Mouse (Mus musculus): ENCODE results near the gene 4921507P07Rik.
"Not testable (repeated sequence)": the region's sequence is repeated elsewhere in the genome, so short reads cannot be mapped to it uniquely, and the experiment has no call there.

Gene 4921507P07Rik

GRCm38 (mm10) chr6:50596301-50597211, at the start of gene 4921507P07Rik:
Gene 4921507P07Rik, minus strand, starts transcription at chr6:50596632.
- peak; percentile 73 for DNase-seq (ENCODE audit: low read depth)

- peak; percentile 21 for DNase-seq (ENCODE audit: low read depth)
These were observed 48.3 kb upstream of the 4921507P07Rik start for GRCm38 (mm10) chr6:50644701-50645100.

GRCm38 (mm10) chr6:50641898-50642297, 45.5 kb upstream of the 4921507P07Rik start:
- DNase-seq (ENCODE audit: low read depth) = no peak

GRCm38 (mm10) chr6:50640377-50640776, 43.9 kb upstream of the 4921507P07Rik start:
- no peak for DNase-seq (ENCODE audit: low read depth)

GRCm38 (mm10) chr6:50639656-50640055, 43.2 kb upstream of the 4921507P07Rik start:
- DNase-seq (ENCODE audit: low read depth) = peak; percentile 12

GRCm38 (mm10) chr6:50626170-50626569, 29.7 kb upstream of the 4921507P07Rik start:
- not testable (repeated sequence) for DNase-seq (ENCODE audit: low read depth)

GRCm38 (mm10) chr6:50618273-50618672, 21.8 kb upstream of the 4921507P07Rik start:
- DNase-seq (ENCODE audit: low read depth) = peak; percentile 15

- peak; percentile 67 for DNase-seq (ENCODE audit: low read depth)
These were observed 5.2 kb upstream of the 4921507P07Rik start for GRCm38 (mm10) chr6:50601620-50602019.

- DNase-seq (ENCODE audit: low read depth) = peak; percentile 45
These were observed 2.1 kb upstream of the 4921507P07Rik start for GRCm38 (mm10) chr6:50598560-50598959.

- no peak for DNase-seq (ENCODE audit: low read depth)
These were observed 2.1 kb downstream of the 4921507P07Rik start for GRCm38 (mm10) chr6:50594372-50594771.

GRCm38 (mm10) chr6:50593334-50593845, 3.0 kb downstream of the 4921507P07Rik start:
- DNase-seq (ENCODE audit: low read depth) = peak; percentile 48

GRCm38 (mm10) chr6:50590234-50590633, 6.2 kb downstream of the 4921507P07Rik start:
- no peak for DNase-seq (ENCODE audit: low read depth)

- DNase-seq (ENCODE audit: low read depth) = peak; percentile 88
These were observed 8.2 kb downstream of the 4921507P07Rik start for GRCm38 (mm10) chr6:50588251-50588650.

- DNase-seq (ENCODE audit: low read depth) = no peak
These were observed 9.0 kb downstream of the 4921507P07Rik start for GRCm38 (mm10) chr6:50587412-50587811.

GRCm38 (mm10) chr6:50586316-50586715, 10.1 kb downstream of the 4921507P07Rik start:
- DNase-seq (ENCODE audit: low read depth) = no peak

- no peak for DNase-seq (ENCODE audit: low read depth)
These were observed 10.7 kb downstream of the 4921507P07Rik start for GRCm38 (mm10) chr6:50585733-50586132.

GRCm38 (mm10) chr6:50571661-50572060, 24.8 kb downstream of the 4921507P07Rik start:
- DNase-seq (ENCODE audit: low read depth) = no peak

GRCm38 (mm10) chr6:50566997-50567255, 29.5 kb downstream of the 4921507P07Rik start:
- DNase-seq (ENCODE audit: low read depth) = no peak

GRCm38 (mm10) chr6:50566141-50566996, 30.1 kb downstream of the 4921507P07Rik start, which contains the start of gene Cycs:
Gene Cycs, minus strand, starts transcription at chr6:50566538.
- DNase-seq (ENCODE audit: low read depth) = peak; percentile 100

- no peak for DNase-seq (ENCODE audit: low read depth)
These were observed 32.8 kb downstream of the 4921507P07Rik start for GRCm38 (mm10) chr6:50563651-50564050.

GRCm38 (mm10) chr6:50562421-50562820, 34.0 kb downstream of the 4921507P07Rik start:
- no peak for DNase-seq (ENCODE audit: low read depth)

GRCm38 (mm10) chr6:50560776-50561175, 35.7 kb downstream of the 4921507P07Rik start:
- DNase-seq (ENCODE audit: low read depth) = peak; percentile 16
